In genomic region chr14:56777360-56778136, GRCm38 (mm10) we compare ENCODE assay signal across 7 mouse cellular contexts. TPM values are rescaled to one million over a fixed set of nuclear protein-coding genes. Genes with fewer than 3 reads are reported as not detected.
A peak's percentile ranks its signal among the peaks of the same experiment; 100 is the strongest.
DNase-seq lines count a peak whose midpoint lies in the region; ATAC-seq and TF ChIP-seq lines count a peak whose summit lies in the region.

No protein-coding gene starts in this region.

- H3K4me3 ChIP-seq in embryonic facial prominence, embryonic 10.5 days = peak overlapping the region; percentile 96
- H3K4me3 ChIP-seq in limb, embryonic 10.5 days = peak overlapping the region; percentile 96
- H3K4me3 ChIP-seq in midbrain, embryonic 12.5 days = peak overlapping the region; percentile 96
- peak overlapping the region; percentile 90 for H3K4me3 ChIP-seq in small intestine, adult 2 months (ENCODE audit: low read depth, low read length)

- 0 out of 2 replicates have a peak, but pooled peaks have one; percentile 29 for TF ChIP-seq POLR2A in small intestine, adult 2 months (IDR thresholded peaks at IDR 0.05; ENCODE audit: low read depth, low read length)

- H3K9ac ChIP-seq in midbrain, embryonic 12.5 days (replicated peaks) = peak overlapping the region; percentile 94

- H3K9me3 ChIP-seq in embryonic facial prominence, embryonic 10.5 days = no peaks in the 10 kb centered on the region
- no peaks in the 10 kb centered on the region for H3K9me3 ChIP-seq in limb, embryonic 10.5 days (replicated peaks)
- H3K9me3 ChIP-seq in midbrain, embryonic 12.5 days = no peaks in the 10 kb centered on the region

- WGBS in embryonic facial prominence, embryonic 10.5 days = under 1% methylated on average over 71 of the region's 71 CpGs
- under 1% methylated on average over 71 of the region's 71 CpGs for WGBS in limb, embryonic 10.5 days
- under 1% methylated on average over 70 of the region's 71 CpGs for WGBS in midbrain, embryonic 12.5 days
- WGBS in small intestine, adult 2 months = under 1% methylated on average over 71 of the region's 71 CpGs

- no peaks in the 10 kb centered on the region for H3K27me3 ChIP-seq in embryonic facial prominence, embryonic 10.5 days (replicated peaks; ENCODE audit: low read depth, poor library complexity, severe bottlenecking)
- H3K27me3 ChIP-seq in limb, embryonic 10.5 days (ENCODE audit: low read depth, poor library complexity, severe bottlenecking) = no peaks in the 10 kb centered on the region
- no peaks in the 10 kb centered on the region for H3K27me3 ChIP-seq in midbrain, embryonic 12.5 days
- H3K27me3 ChIP-seq in small intestine, adult 2 months (ENCODE audit: control insufficient read depth, insufficient read depth, low read length) = no peaks in the 10 kb centered on the region

- peaks cover 29% of the 10 kb centered on the region for H3K36me3 ChIP-seq in embryonic facial prominence, embryonic 10.5 days (replicated peaks)
- peaks cover 18% of the 10 kb centered on the region for H3K36me3 ChIP-seq in limb, embryonic 10.5 days
- no peaks in the 10 kb centered on the region for H3K36me3 ChIP-seq in midbrain, embryonic 12.5 days
- H3K36me3 ChIP-seq in small intestine, adult 2 months (ENCODE audit: control insufficient read depth, insufficient read depth, low read length) = no peaks in the 10 kb centered on the region

- peak overlapping the region; percentile 95 for H3K27ac ChIP-seq in embryonic facial prominence, embryonic 10.5 days (replicated peaks)
- H3K27ac ChIP-seq in limb, embryonic 10.5 days = peak overlapping the region; percentile 95
- H3K27ac ChIP-seq in midbrain, embryonic 12.5 days (replicated peaks) = peak overlapping the region; percentile 93
- H3K27ac ChIP-seq in small intestine, adult 2 months (ENCODE audit: insufficient read depth, low read depth, low read length) = peak overlapping the region; percentile 81

- H3K4me2 ChIP-seq in midbrain, embryonic 12.5 days (replicated peaks) = peak overlapping the region; percentile 71

- H3K4me1 ChIP-seq in embryonic facial prominence, embryonic 10.5 days = peaks cover 23% of the 10 kb centered on the region
- peaks cover 14% of the 10 kb centered on the region for H3K4me1 ChIP-seq in limb, embryonic 10.5 days
- H3K4me1 ChIP-seq in midbrain, embryonic 12.5 days = peaks cover 33% of the 10 kb centered on the region
- peaks cover 4% of the 10 kb centered on the region; the same call in 1 of the 2 replicates for H3K4me1 ChIP-seq in small intestine, adult 2 months (ENCODE audit: control insufficient read depth, insufficient read depth, insufficient read length, low read length)

- peak; percentile 60 for ATAC-seq in granulocyte monocyte progenitor cell, adult 5-6 weeks (replicated peaks; ENCODE audit: poor library complexity, severe bottlenecking)
- ATAC-seq in midbrain, embryonic 12.5 days (ENCODE audit: low FRiP score, low read depth) = peak; percentile 20

- DNase-seq in adrenal gland, postnatal 14 days = peak; percentile 90
- DNase-seq in embryonic facial prominence, embryonic 10.5 days (ENCODE audit: low spot score) = peak; percentile 77
- peak; percentile 55 for DNase-seq in kidney, adult 11 months
- peak; percentile 77 for DNase-seq in limb, embryonic 10.5 days (ENCODE audit: low spot score)

- no peak for TF ChIP-seq CTCF in small intestine, adult 2 months (IDR thresholded peaks at IDR 0.05; ENCODE audit: extremely low read depth, insufficient read length, insufficient replicate concordance, low read depth, low read length)

RNA-seq across cellular contexts. Expression of gene Pspc1, which starts 0.6 kb away (rescaled TPM):
- 31.2 and 39.2 TPM in 2 replicates for total RNA-seq in adrenal gland, postnatal 14 days (2021)
- 41.3 and 44.7 TPM in 2 replicates for polyA plus RNA-seq in embryonic facial prominence, embryonic 10.5 days (2016; fragmentation: Nextera tagmentation; extraction: Ambion mirVana)
- total RNA-seq in granulocyte monocyte progenitor cell, adult 5-6 weeks (2014; fragmentation: Nextera tagmentation) = 45.1 and 58.0 TPM in 2 replicates
- 109 and 184 TPM in 2 replicates for total RNA-seq in granulocyte monocyte progenitor cell, adult 5-6 weeks (2017)
- 37.0 and 42.6 TPM in 2 replicates for polyA plus RNA-seq in limb, embryonic 10.5 days (2016; fragmentation: Nextera tagmentation; extraction: Ambion mirVana)
- 55.7 and 56.0 TPM in 2 replicates for polyA plus RNA-seq in midbrain, embryonic 12.5 days (2016; fragmentation: Nextera tagmentation; extraction: Ambion mirVana)
- polyA plus RNA-seq in small intestine, adult 2 months (2012; rRNA removed) = 1.3 and 2.4 TPM in 2 replicates

RNA-seq across cellular contexts. Expression of gene Zmym5, which starts 34.0 kb away (rescaled TPM):
- total RNA-seq in adrenal gland, postnatal 14 days (2021) = 30.7 and 34.7 TPM in 2 replicates
- 22.2 and 26.5 TPM in 2 replicates for polyA plus RNA-seq in embryonic facial prominence, embryonic 10.5 days (2016; fragmentation: Nextera tagmentation; extraction: Ambion mirVana)
- 13.8 and 19.3 TPM in 2 replicates for total RNA-seq in granulocyte monocyte progenitor cell, adult 5-6 weeks (2014; fragmentation: Nextera tagmentation)
- 14.6 and 17.2 TPM in 2 replicates for total RNA-seq in granulocyte monocyte progenitor cell, adult 5-6 weeks (2017)
- 22.0 and 27.9 TPM in 2 replicates for polyA plus RNA-seq in limb, embryonic 10.5 days (2016; fragmentation: Nextera tagmentation; extraction: Ambion mirVana)
- polyA plus RNA-seq in midbrain, embryonic 12.5 days (2016; fragmentation: Nextera tagmentation; extraction: Ambion mirVana) = 34.4 and 39.1 TPM in 2 replicates
- 1.1 and 2.7 TPM in 2 replicates for polyA plus RNA-seq in small intestine, adult 2 months (2012; rRNA removed)

Comparison
In these comparisons a context has a peak if more than half of its experiments do, and no peak if none do; other contexts are left out.
1. Peak in every context shown above with its lines: DNase-seq, ATAC-seq, H3K4me3 ChIP-seq and H3K27ac ChIP-seq.
2. RNA of gene Pspc1, which starts 0.6 kb away (polyA plus RNA-seq): 55.7 to 56.0 TPM in midbrain, embryonic 12.5 days, 37.0 to 42.6 TPM in limb, embryonic 10.5 days and 41.3 to 44.7 TPM in embryonic facial prominence, embryonic 10.5 days; 1.3 to 2.4 TPM in small intestine, adult 2 months; every median in the first group is over 10 times any median in the second.